Mouse (Mus musculus): Measurements from ENCODE around the gene Pphln1.

Gene Pphln1

DNA sequence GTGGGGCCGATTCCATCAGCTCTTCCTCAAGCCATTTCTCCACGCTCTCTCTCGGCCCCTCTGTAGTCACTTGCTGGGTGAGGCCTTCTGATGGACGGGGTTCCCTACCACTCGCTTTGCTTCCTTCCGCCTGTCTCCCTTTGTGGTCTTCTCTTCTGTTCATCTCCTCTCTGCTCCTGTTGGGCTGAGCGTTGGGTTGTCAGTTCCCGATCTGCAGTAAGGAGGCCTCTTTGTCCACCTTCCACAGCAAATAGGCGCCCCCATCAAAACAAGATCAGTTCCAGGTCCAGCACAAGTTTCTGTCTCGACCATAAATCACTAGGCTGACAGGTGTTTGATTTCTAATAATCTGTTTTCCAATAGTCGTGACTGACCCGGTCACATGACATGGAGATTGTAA, 37.8 kb downstream of the Pphln1 start:
- no peak for DNase-seq

DNA sequence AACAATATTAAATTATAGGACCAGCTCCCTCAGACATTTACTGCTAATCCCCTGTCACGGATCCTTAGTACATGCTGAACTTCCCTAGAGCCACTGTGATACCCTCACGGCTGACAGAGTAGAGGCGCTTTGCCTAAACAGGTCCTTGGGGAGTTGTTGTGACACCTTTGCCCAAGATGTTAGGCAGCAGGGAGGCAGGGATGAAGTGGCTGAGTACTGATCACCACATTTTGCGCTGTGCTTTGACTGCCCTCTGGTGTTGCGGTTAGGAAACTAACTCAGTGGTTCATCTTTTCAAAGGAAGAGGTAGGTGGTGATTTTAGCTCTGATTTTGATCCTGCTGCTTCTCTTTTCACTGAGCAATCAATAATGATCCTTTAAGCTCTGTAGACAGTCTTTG, 40.5 kb downstream of the Pphln1 start:
- DNase-seq, result peak; percentile 60 to 68

DNA sequence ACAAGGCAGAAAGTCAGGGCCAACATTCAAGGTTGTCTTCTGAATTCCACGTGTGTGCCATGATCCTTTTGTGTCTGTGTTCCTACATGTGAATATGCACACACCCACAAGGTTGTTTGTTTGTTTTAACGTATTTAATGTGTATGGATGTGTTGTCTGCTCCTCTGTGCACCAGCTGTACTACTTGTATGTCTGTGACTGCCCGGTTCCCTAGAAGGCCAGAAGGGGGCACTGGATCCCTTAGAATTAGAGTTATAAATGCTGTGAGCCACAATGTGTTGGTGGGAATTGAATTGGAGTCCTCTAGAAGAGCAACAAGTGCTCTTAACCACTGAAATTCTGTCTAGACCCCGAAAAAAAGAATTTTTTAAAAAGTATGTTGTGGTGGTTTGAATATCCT, 44.1 kb downstream of the Pphln1 start:
- DNase-seq, result no peak

DNA sequence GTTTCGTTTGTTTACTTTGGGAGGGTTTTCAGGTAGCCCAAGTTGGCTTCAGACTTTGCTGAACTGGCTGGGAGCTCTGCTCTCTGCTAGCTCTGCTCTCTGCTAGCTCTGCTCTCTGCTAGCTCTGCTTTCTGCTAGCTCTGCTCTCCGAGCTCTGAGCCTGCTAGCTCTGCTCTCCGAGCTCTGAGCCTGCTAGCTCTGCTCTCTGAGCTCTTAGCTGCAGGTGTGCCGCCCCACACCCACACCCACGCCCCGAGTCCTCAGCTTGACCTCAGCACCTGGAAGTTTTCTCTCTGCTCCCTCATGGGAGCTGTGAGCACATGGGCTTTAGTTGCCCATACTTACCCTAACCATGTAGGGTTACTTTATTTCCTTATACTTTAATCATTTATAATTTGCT, 45.5 kb downstream of the Pphln1 start:
- no peak for DNase-seq

DNA sequence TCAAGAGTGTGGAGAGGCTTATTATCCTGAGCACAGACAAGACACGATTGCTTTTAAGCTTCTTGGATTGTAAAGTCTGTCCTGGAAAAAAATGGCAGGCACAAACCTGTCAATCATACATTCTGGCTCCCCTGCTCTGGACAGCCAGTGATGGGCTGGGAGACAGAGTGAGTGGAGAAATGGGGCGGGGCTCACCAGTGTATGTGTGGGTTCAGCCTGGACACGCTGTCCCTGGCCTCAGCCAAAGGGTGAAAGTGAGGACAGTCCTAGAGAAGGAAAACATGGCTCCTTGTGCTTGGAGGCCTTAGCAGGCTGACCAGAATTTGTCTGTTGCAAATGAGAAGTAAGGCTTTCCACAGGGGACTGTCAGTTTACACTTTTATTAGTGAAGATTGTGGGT, 50.7 kb downstream of the Pphln1 start:
- DNase-seq, result no peak

DNA sequence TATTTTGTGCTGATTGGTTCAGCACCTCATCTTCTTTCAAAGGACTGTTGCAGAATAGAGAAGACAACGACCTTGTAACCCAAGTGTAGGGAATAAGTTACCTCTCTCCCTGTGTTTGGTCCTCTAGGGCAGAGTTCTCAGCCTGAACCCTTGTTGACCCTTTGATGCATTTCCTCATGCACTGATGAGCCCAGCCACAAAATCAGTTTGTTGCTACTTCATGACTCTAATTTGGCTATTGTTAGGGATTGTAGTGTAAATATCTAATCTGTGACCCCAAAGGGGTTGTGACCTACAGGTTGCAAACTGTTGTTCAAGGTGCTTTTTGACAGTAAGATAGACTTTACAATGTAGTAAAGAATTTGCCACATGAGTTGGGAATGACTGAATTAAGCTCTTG, 55.1 kb downstream of the Pphln1 start:
- no peak for DNase-seq

DNA sequence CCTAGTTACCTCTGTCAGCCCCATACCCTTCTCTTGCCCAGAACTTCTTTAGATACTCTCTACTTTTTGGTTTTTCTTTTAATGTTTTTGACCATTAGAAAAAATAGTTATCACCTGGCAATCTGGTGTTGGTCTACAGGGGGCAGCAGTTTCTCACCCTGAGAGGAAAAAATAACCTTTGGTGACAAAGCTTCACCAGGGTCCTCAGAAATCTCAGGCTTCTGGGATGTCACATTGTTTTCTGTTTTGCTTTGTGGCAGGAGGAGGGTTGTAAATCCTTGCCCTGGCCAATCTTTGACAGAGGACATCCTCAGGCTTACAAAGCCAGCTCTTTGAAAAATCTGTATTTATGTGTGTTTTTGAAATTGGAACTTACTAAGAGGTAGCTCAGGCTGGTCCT, 57.9 kb downstream of the Pphln1 start:
- no peak for DNase-seq

DNA sequence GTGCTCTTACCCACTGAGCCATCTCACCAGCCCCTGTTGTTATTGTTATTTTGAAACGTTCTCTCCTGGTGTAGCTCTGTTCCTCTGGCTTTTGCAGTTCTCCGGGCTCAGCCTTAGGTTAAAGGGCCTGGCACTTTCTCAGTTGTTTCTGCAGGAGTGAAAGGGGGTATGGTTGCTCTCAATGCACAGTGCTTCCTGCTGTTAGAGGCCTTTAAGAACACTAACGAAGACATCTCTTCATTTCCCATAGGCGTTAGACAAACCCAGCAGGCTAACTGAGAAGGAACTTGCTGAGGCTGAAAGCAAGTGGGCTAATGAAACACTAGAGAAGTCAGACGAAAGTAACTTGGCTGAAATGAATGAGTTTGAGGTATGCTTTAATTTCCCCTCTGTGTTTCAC, 61.3 kb downstream of the Pphln1 start:
- DNase-seq, result no peak

DNA sequence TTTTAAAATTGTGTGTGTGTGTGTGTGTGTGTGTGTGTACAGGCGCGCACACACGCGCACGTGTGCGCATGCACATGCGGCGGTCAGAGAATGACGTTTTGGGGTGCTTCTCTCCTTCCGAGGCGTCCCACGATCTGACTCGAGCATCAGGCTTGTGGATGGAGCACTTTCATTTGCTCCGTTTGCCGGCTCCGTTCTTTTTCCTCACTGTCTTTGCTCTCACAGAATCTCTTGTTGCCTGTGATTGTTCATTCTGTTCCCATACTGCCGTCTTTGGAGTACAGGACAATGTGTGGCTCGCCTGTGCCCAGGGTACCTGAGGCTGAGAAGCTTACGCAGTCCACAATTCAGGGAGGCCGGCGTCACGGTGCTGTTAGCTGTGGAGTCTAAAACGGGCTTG, 62.9 kb downstream of the Pphln1 start:
- no peak for DNase-seq

DNA sequence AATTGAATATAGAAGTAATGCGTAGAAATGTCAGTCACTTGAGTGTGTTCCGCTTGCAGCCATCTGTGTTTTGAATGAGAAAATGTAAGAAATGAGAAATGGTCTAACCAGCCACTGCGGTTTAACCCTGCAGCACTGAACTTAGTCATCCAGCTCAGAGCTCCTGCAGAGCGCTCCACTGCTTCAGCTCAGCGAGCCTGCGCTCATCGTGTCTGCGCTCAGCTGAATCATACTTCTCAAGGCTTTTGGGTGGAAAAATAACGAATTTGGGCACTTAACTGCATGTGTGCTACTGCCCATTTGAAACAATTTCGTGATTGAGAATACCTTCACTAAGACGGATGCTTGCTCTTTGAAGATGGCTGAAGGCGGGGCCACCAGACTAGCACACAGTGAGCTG, 73.5 kb downstream of the Pphln1 start:
- no peak for DNase-seq

DNA sequence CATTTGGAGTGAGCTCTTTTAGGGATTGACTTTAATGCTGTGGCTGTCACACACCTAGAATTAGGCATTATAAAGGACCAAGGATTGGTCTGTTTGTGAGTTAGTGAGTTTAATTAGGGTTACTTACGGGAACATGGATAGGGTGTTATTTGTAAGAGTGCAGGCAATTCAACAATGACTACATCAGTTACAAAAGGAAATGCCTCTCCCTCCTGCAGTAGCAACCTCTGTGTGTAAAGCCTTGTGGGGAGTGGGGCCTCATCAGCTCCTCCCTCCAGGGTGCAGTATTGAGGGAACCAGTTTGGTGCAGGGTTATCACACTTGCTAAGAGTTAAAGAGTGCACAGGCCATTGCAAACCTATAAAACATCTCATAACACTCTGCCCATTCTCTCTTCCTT, 73.9 kb downstream of the Pphln1 start:
- DNase-seq, result no peak

DNA sequence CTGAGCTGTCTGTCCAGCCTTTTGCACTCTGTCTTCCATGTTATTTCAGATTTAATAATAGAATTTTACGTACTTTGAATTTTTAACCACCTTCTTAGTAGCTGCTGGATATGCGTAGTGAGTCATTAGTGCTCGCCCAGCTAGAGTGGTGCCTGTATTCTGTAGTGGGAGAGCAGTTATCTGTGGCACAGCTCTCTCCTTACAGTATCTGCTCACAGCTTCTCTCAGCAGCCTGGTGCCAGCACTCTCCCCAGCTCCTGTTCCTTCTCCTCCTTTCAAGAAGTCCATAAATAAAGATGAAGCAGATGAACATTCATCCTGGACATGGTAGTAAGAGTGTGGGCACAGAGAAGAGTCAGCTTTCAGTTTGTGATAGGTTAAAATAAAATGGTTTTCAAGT, 76.1 kb downstream of the Pphln1 start:
- no peak for DNase-seq

DNA sequence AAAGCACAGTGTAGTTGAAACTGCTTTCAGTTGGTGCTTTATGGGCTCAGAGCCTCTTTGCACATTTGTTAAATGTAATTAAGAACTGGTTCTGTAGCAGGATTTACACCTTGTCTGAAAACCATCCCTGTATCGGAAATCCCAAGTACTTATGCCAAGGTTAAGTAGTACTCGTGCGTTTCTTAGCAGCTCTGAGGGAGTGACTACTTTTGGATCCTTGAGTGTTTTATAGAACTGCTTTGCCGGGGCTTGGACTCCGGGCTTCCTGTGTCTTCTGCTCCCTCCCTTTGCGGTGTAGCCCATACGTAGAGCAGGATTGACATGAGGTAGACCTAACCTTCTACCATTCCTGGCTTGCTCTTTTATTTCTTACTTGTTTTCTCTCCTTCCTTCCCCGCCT, 77.5 kb downstream of the Pphln1 start:
- no peak for DNase-seq

DNA sequence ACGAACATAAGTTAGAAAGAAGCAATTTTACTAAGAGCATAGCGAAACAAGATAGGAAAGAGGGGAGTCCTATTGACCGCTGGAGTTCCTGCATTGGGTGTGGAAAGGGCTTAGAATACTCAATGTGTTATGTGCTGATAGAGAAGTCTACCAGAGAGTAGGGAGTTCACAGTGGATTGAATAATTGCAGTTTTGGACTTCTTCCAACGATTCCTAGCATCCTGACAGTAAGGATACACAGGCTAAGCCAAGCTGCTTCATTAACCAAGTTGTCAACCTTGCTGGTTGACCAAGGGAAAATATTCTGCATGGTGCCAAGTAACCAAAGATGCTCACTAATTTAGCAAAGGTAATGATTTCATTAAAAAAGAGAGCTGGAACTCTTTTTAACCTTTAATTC, 79.6 kb downstream of the Pphln1 start:
- DNase-seq, result no peak

DNA sequence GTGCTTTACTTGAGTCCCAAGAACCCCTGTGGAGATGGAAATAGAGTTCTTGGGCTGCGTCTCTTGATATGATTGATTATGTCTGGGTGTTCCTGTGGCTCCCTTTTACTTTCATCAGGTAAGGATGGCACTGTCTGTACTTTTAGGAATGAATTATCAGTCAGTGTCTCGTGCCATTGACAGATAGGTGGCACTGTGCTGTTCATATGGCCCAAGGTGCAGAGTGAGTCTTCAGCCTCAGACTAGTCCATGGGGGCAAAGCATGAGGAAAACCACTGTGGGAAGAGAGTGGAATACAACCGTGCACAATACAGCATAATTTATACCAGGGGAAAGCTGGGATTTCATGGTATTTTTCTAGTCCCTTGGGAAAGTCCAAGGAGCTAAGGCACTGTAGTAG, 80.5 kb downstream of the Pphln1 start:
- DNase-seq, result no peak

DNA sequence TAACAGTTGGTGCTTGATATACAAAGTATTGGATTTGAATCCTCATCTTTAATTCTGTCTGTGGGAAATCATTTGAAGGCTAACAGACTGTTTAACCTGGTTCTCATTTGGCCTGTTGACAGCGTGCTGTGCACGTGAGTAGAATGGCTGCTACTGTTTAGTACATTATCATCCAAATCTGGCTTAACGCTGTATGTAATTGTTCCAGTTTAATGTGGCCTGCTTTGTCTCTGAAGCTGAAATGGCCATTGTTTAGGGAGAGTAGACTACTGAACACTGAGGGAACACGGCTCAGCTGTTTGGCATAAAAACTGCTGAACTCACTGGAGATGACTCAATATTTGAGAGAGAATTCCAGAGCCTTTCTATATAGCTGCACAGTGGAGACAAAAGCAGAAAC, 81.3 kb downstream of the Pphln1 start:
- no peak for DNase-seq

DNA sequence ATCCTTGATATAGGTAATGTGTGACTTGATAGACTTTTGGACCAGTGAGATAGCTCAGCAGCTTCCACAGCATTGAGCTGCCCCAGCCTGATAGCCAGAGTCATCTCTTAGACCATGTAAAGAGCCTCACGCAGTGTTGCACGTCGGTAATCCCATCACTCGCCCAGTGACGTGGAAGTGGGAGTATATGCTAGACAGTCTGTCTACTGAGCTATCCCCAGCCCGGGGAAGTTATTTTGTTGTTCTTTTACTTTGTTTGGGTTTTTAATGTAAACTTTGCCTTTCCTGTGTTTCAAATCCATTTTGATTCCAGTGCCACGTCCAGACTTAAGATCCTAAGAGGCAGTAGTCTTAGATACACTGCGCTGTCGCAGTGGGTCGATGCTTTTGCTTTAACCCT, 83.0 kb downstream of the Pphln1 start:
- no peak for DNase-seq

DNA sequence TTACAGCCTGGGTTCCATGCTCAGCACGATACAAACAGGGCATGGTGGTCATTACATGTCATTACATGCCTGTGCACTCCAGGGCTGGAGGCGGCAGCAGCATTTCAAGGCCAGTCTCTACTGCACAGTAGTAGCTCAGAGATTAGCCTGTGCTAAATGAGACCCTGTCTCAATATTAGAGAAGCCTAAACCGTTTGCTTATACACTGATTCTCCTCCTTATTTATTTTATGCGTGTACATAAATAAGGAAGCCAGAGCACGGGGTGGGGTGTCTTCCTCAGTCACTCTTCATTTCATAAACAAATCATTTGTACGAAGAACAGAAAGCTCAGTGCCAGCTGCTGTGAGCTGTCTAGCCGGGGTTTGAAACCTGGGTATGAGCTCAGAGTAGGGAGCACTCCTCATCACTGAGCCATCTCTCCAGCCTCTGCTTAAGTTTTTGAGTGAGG, 86.1 kb downstream of the Pphln1 start:
- DNase-seq, result no peak

DNA sequence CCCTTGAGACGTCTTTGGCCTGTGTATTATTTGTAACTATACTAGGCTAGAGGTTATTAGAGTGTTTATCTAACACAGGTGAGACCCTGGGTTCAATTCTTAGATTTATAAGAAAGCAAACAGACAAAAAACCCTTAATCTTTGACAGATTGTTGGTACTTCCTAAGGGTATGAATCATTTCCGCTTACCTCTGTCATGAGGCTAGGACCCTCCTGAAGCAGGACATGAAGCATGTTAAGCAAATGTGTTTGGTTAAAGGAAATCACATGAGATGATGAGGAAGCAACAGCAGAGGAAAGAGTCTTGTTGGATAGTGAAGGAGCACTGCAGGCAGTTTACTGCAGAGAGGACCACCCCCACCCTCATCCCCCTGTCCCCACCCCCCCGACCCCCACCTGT, 87.1 kb downstream of the Pphln1 start:
- no peak for DNase-seq

DNA sequence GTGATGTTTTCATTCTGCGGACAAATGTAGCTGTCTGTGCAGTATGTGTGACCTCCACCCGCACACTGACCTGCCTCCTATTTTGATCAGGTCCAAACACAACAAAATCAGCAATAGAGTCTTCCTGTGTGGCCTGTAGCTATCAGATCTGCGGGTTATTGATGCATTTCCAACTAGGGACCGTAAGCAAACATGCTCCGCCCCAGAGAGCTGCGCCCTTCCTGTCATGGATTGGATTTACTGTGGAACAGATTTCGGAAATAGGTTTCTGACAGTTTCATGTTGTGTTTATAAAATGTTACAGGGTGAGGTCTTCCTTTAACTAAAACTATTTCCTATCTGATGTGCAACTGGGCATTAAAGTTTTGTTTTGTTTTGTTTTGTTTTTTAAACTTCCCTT, 87.9 kb downstream of the Pphln1 start:
- DNase-seq, result no peak

DNA sequence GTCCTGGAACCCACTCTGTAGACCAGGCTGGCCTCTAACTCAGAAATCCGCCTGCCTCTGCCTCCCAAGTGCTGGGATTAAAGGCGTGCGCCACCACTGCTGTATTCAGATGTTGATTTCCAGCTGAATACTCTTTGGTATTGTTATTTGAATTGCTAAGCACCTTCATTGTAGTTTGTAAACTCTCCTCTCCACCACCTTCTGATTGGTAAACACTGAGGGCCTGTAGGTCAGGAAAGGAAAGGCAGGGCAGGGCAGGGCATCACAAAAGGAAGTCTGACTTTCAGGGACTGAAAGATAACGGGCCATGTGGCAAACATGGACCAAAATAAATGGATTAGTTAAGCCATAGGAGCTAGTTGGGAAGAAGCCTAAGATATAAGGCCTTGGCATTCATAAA, 91.4 kb downstream of the Pphln1 start:
- DNase-seq, result no peak

DNA sequence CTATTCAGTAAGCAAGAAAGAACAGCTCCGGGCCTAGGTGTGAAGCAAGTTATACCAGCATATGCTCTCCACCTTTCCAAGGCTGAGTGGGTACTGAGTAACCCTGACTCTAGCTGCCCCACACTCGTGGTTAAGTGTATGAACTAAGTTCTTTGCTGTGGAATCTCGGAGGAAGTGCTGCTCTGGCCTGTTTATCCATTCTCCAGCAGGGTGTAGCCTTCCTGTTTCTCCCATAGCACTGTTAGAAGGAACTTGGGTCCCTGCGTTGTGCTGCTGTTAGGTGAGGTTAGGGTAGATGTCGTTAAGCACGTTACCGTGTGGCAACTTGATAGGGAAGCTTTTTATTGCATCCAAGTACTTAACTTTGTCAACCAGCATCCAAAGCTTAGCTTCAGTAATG, 96.5 kb downstream of the Pphln1 start:
- no peak for DNase-seq

DNA sequence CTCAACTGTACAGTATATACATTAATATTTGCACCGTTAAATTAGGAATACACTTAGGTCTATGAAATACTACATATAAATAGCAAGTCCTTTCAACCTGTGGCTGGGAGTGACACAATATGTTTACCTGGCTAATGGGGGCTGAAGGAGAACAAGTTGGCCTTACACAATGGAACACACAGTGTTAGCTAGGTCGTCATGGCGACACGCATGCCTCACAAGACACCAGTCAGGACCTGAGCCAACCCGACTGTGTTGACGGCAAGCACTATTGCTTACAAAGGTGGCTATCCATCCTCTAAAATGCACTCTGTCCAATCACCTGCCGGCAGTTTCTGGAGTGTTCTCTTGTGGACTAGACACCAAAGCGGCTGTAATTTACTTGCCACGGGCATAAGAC, 101.7 kb downstream of the Pphln1 start:
- no peak for DNase-seq

DNA sequence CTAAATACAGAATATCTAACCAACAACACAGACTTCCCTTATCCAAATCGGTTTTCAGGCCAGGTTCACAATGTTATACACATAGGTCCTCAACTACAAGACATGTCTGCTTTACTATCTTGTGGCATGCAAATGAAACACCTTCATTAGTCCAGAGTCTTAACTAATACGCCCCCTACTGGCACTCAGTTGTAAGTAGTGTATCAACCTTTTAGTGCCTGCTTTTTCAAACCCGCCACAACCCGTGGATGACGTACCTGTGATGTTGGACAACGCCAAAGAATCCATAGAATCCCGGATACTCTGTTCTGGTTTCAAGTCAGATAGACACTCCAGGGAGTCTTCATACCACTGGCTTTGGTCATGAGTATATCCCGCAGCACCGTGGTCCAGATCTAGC, 104.6 kb downstream of the Pphln1 start:
- no peak for DNase-seq

DNA sequence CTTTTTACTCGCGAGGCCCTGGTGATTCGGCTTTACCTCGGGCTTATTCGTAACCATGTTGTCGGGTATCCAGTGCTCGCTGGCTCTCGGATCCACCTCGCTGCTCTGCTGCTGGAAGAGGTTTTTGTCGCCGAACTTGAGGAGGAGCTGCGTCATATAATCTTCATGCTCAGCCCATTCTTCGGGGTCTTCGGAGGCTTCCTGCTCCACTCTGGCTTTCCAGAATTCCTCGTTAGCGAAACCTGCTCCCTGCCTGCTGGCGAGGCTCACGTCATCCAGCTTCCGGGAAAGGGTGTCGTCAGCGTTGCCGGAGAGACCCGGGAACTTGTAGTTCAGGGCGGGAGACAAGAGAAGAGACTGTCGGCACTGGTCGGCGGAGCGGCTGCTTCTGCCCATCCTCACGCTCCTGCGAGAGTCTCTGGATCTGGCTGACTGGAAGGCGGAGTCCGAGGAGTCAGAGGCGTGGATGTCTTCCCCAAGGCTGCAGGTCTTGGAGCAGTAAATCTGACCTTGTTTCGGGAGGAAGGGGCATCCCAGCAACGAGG, 105.1 kb downstream of the Pphln1 start:
- DNase-seq, result no peak

DNA sequence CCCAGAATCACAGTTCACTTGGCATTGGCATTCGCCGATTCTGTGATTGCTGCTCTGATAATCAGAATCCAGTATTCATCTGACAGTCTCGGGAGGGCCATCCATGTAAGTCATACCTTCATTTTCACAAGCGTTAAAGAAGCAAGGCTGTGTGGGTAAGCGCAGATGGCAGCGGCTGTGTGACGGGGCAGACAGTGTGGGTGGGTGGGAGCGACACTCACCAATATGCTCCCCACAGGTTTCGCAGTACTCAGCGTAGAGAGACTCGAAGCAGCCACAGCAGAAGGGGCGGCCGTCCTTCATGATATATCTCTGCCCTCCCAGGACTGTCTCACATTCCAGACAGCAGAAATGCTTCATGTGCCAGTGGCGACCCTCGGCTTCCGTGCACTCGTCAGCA, 106.7 kb downstream of the Pphln1 start:
- DNase-seq, result no peak

Measured in cerebellum, postnatal 36 days (tissue).